Mouse (Mus musculus) hindbrain, embryonic 10.5 days (tissue): ENCODE measurements around the gene Kcna10. TPM values are rescaled to one million over a fixed set of nuclear protein-coding genes. Genes with fewer than 3 reads are reported as not detected.

ENCODE experiments used
- DNase-seq: peaks from one replicate; pipeline ENCODE4 v3.0.0-alpha.2; 2017; ENCODE audit warnings: low spot score
- H3K27ac ChIP-seq: fragments of 300-500 bp; sonication (generic); 2 replicates; pipeline ENCODE4 v1.5.1; 2016; ENCODE audit warnings: mild to moderate bottlenecking, moderate library complexity
- H3K27me3 ChIP-seq: fragments of 300-500 bp; sonication (generic); 2 replicates; pipeline ENCODE4 v1.6.1; 2016; ENCODE audit warnings: mild to moderate bottlenecking; ENCODE audit not compliant: poor library complexity, insufficient read depth, severe bottlenecking
- H3K36me3 ChIP-seq: fragments of 300-500 bp; sonication (generic); 2 replicates; pipeline ENCODE4 v1.6.1; 2016; ENCODE audit warnings: mild to moderate bottlenecking, moderate library complexity
- H3K4me1 ChIP-seq: fragments of 300-500 bp; sonication (generic); replicated peaks from 2 replicates; pipeline ENCODE4 v1.6.1; 2016; ENCODE audit warnings: mild to moderate bottlenecking
- H3K4me3 ChIP-seq: fragments of 300-500 bp; sonication (generic); 2 replicates; pipeline ENCODE4 v1.5.1; 2016; ENCODE audit warnings: mild to moderate bottlenecking, moderate library complexity
- H3K9me3 ChIP-seq: fragments of 300-500 bp; sonication (generic); 2 replicates; pipeline ENCODE4 v1.6.1; 2016; ENCODE audit warnings: mild to moderate bottlenecking, moderate library complexity
- WGBS: fragments of 180-500 bp; shearing (Covaris S2); methylation state at CpG from one replicate; pipeline ENCODE4 v1.1.7; 2016; 5-methylcytosine and 5-hydroxymethylcytosine counted together
- polyA plus RNA-seq: library from polyadenylated mRNA; unstranded; fragments of >200 nt; fragmentation: Nextera tagmentation; extraction: Ambion mirVana; gene quantifications from 2 replicates; pipeline ENCODE4 v1.2.1, GENCODE M21; 2016

The Kcna10 gene
- polyA plus RNA-seq, 1 experiment from 2014 or later = not detected

GRCm38 (mm10) chr3:107207625-107208253, 24.9 kb downstream of the Kcna10 start:
- H3K9me3 ChIP-seq = no peaks in the 10 kb centered on the region
- H3K27me3 ChIP-seq = no peaks in the 10 kb centered on the region
- no peak overlapping the region for H3K4me3 ChIP-seq
- no peaks in the 10 kb centered on the region for H3K36me3 ChIP-seq
- peaks cover 27% of the 10 kb centered on the region for H3K4me1 ChIP-seq
- peak; percentile 24 for DNase-seq
- peak overlapping the region; percentile 69 for H3K27ac ChIP-seq
- 63% methylated on average over 7 of the region's 7 CpGs for WGBS

GRCm38 (mm10) chr3:107214606-107215005, 31.8 kb downstream of the Kcna10 start:
- Histone ChIP-seq H3K9me3 (no peaks in the 10 kb centered on the region), H3K4me1 (peaks cover 9% of the 10 kb centered on the region; the same call in 1 of the 2 replicates), H3K36me3 (no peaks in the 10 kb centered on the region), H3K4me3 (no peak overlapping the region), H3K27me3 (no peaks in the 10 kb centered on the region), H3K27ac (no peak overlapping the region)
- 85% methylated on average over 5 of the region's 5 CpGs for WGBS
- DNase-seq = no peak

- Histone ChIP-seq H3K9me3 (no peaks in the 10 kb centered on the region), H3K36me3 (no peaks in the 10 kb centered on the region), H3K27me3 (no peaks in the 10 kb centered on the region), H3K27ac (no peak overlapping the region), H3K4me3 (no peak overlapping the region), H3K4me1 (peaks cover 9% of the 10 kb centered on the region; the same call in 1 of the 2 replicates)
- WGBS = 75% methylated on average over 8 of the region's 8 CpGs
- no peak for DNase-seq
Observed at GRCm38 (mm10) chr3:107216400-107217100, 33.7 kb downstream of the Kcna10 start.

DNA sequence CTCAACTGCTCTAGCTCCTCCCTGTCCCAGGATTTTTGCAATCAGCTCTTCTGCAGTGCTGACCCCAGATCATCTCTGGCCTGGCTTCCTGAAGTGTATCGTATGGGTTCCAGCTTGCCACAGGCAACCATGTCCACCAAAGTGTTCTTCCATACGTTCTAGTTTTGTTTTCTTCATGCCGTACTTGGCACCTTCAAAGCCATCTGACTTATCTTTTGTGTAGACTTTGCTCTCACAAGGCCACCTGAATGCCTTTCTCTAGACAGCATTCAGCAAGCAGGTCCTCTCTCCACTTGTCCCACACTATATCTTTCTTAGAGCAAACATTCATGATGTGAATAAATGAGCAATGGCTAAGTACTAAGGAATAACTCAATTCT, 34.2 kb downstream of the Kcna10 start:
- Histone ChIP-seq H3K9me3 (no peaks in the 10 kb centered on the region), H3K4me1 (peaks cover 9% of the 10 kb centered on the region; the same call in 1 of the 2 replicates), H3K36me3 (no peaks in the 10 kb centered on the region), H3K4me3 (no peak overlapping the region), H3K27me3 (no peaks in the 10 kb centered on the region), H3K27ac (no peak overlapping the region)
- WGBS = 84% methylated on average over 3 of the region's 3 CpGs
- DNase-seq = no peak

- Histone ChIP-seq H3K27me3 (no peaks in the 10 kb centered on the region), H3K4me1 (peaks cover 9% of the 10 kb centered on the region; the same call in 1 of the 2 replicates), H3K4me3 (no peak overlapping the region), H3K27ac (no peak overlapping the region), H3K9me3 (no peaks in the 10 kb centered on the region), H3K36me3 (no peaks in the 10 kb centered on the region)
- DNase-seq = no peak
- 89% methylated on average over 7 of the region's 7 CpGs for WGBS
Observed at GRCm38 (mm10) chr3:107218572-107218971, 35.7 kb downstream of the Kcna10 start.

DNA sequence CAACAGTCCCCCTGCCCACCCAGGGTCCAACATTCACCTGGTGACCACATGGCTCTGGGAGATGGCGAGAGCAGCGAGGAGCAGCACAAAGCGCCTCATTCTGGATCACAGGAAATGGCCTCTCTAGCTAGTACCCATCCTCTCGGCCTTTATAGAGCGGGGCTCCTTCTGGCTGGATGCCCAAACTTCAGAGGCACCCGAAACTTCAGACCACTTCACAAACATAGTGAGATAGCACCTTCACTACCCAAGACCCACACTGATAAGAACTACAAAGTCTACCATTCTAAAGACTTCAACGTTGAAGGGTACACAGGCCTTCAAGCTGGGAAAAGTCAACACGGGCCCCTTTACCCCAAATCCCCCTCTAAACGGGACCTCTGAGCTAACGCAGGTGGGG, 38.8 kb downstream of the Kcna10 start, which contains the start of gene Cym:
Gene Cym, minus strand, starts transcription at position 125 of the 400 bp plus-strand sequence.
- DNase-seq = no peak
- H3K36me3 ChIP-seq = no peaks in the 10 kb centered on the region
- WGBS = 83% methylated on average over 10 of the region's 10 CpGs

GRCm38 (mm10) chr3:107223230-107223629, 40.4 kb downstream of the Kcna10 start:
- Histone ChIP-seq H3K36me3 (no peaks in the 10 kb centered on the region), H3K27me3 (no peaks in the 10 kb centered on the region), H3K27ac (no peak overlapping the region), H3K4me3 (no peak overlapping the region), H3K4me1 (no peaks in the 10 kb centered on the region), H3K9me3 (0 out of 2 replicates have a peak, but pooled peaks cover 4% of the 10 kb centered on the region)
- DNase-seq = no peak
- 80% methylated on average over 1 of the region's 1 CpGs for WGBS

More for the DNA sequence above, 38.8 kb downstream of the Kcna10 start, which contains the start of gene Cym:
- peaks cover 5% of the 10 kb centered on the region; the same call in 1 of the 2 replicates for H3K4me1 ChIP-seq
- H3K4me3 ChIP-seq = no peak within 1 kb of the TSS
- H3K27ac ChIP-seq = no peak within 1 kb of the TSS
- H3K27me3 ChIP-seq = no peaks in the 10 kb centered on the region
- 0 out of 2 replicates have a peak, but pooled peaks cover 4% of the 10 kb centered on the region for H3K9me3 ChIP-seq

DNA sequence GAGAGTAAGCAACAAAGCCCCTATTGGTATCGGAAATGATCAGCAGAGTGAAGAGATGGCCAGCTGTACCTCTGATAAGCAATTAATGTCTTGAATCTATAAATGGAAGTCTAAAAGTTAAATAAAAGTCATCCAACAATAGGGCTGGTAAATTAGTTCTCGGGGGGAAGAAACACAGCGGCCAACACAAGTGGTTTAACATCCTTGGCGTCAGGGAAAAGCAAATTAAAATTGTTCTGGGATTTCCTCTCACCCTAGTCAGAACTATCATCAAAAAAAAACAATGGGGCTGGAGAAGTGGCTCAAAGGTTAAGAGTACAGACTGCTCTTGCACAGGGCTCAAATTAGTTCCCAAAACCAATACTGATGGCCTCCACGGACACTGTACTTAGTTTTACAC, 43.0 kb downstream of the Kcna10 start:
- no peaks in the 10 kb centered on the region; the same call in 1 of the 2 replicates for H3K27me3 ChIP-seq
- H3K4me3 ChIP-seq = no peak overlapping the region
- H3K36me3 ChIP-seq = no peaks in the 10 kb centered on the region
- no peak overlapping the region for H3K27ac ChIP-seq
- 0 out of 2 replicates have a peak, but pooled peaks cover 4% of the 10 kb centered on the region for H3K9me3 ChIP-seq
- 89% methylated on average over 5 of the region's 5 CpGs for WGBS
- DNase-seq = no peak
- H3K4me1 ChIP-seq = 0 out of 2 replicates have a peak, but pooled peaks cover 2% of the 10 kb centered on the region

DNA sequence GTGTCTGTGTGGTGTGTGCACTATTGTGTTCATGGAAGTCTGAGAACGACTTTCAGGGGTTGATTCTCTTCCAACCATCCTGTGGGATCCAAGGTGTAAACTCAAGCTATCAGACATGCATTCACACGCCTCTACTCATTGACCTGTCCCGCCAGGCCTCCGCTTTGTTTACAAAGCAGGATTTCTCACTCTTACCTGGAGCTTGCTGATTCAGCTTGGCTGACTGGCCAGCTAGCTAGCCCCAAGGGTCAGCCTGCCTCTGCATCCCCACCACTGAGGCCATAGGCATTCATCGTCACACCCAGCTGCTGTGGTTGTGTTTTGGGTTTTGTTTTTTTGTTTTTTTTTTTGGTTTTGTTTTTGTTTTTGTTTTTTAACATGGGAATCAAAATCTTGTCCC, 46.4 kb downstream of the Kcna10 start:
- no peak overlapping the region for H3K27ac ChIP-seq
- peaks cover 7% of the 10 kb centered on the region; the same call in 1 of the 2 replicates for H3K4me1 ChIP-seq
- 81% methylated on average over 5 of the region's 5 CpGs for WGBS
- H3K27me3 ChIP-seq = no peaks in the 10 kb centered on the region; the same call in 1 of the 2 replicates
- 0 out of 2 replicates have a peak, but pooled peaks cover 4% of the 10 kb centered on the region for H3K9me3 ChIP-seq
- no peak for DNase-seq
- H3K4me3 ChIP-seq = no peak overlapping the region
- H3K36me3 ChIP-seq = no peaks in the 10 kb centered on the region

- no peak for DNase-seq
- Histone ChIP-seq H3K4me1 (peaks cover 7% of the 10 kb centered on the region; the same call in 1 of the 2 replicates), H3K27me3 (no peaks in the 10 kb centered on the region; the same call in 1 of the 2 replicates), H3K9me3 (no peaks in the 10 kb centered on the region), H3K36me3 (no peaks in the 10 kb centered on the region), H3K27ac (no peak overlapping the region), H3K4me3 (no peak overlapping the region)
- WGBS = 70% methylated on average over 5 of the region's 5 CpGs
Observed at GRCm38 (mm10) chr3:107229822-107230221, 47.0 kb downstream of the Kcna10 start.

DNA sequence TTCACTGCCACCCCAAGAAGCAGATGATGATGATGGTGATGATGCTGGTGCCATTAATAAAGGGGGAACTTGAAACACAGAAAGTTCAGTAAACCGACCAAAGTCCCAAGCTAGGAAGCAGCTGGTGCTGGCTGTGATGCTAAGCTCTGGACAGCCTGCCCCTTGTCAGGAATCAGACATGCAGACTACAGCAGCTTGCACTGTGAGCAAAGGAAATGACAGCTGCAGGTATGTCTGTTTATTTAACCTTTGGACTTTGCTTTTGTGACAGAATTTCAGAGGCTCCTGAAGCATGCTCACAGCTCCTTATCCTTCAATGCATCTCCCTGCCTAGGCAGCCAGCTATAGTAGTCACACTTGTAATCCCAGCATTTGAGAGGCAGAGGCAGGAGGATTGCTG, 47.7 kb downstream of the Kcna10 start, which contains the start of gene A630076J17Rik:
Gene A630076J17Rik, plus strand, starts transcription at position 88 of the 400 bp plus-strand sequence.
- Histone ChIP-seq H3K27me3 (no peaks in the 10 kb centered on the region; the same call in 1 of the 2 replicates), H3K4me1 (peaks cover 7% of the 10 kb centered on the region; the same call in 1 of the 2 replicates), H3K9me3 (no peaks in the 10 kb centered on the region), H3K4me3 (no peak within 1 kb of the TSS), H3K27ac (no peak within 1 kb of the TSS), H3K36me3 (no peaks in the 10 kb centered on the region)
- DNase-seq = no peak
- WGBS = 67% methylated on average over 1 of the region's 1 CpGs

DNA sequence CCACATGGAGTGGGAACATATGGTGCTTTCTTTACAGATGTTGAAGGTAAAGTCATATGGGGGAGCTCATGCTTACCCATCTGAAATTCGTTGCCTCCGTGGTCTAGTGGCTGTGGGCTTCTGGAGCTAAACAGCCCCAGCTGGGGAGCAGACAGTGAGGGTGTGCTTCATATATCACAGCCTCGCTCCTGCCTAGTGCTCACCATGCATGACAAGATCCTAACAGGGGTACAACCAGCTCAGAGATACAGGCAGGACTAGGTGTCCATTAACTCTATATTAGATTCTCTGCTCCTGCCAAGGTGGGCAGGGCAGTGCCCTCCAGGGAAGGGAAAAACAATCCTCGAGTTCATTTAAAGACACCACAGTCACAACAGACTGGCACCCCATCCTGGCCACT, 48.3 kb downstream of the Kcna10 start:
- 67% methylated on average over 4 of the region's 4 CpGs for WGBS
- no peak for DNase-seq
- H3K27me3 ChIP-seq = no peaks in the 10 kb centered on the region; the same call in 1 of the 2 replicates

More for the DNA sequence above, 48.3 kb downstream of the Kcna10 start:
- H3K36me3 ChIP-seq = no peaks in the 10 kb centered on the region
- H3K9me3 ChIP-seq = no peaks in the 10 kb centered on the region
- peaks cover 7% of the 10 kb centered on the region; the same call in 1 of the 2 replicates for H3K4me1 ChIP-seq
- H3K4me3 ChIP-seq = no peak overlapping the region
- no peak overlapping the region for H3K27ac ChIP-seq
